Mouse (Mus musculus) C2C12 (cell line): ENCODE results near the gene Apc2.

Source experiments
- CEBPB ChIP-seq: IDR thresholded peaks from one replicate; pipeline ENCODE4 v1.6.1; 2011; ENCODE audit warnings: low read depth, mild to moderate bottlenecking, control low read depth, moderate library complexity
- CTCF ChIP-seq: IDR thresholded peaks from one replicate; pipeline ENCODE4 v1.5.1; 2011; ENCODE audit not compliant: control insufficient read depth, insufficient read depth, insufficient read length
- USF1 ChIP-seq: IDR thresholded peaks from one replicate; pipeline ENCODE4 v1.6.1; 2011; ENCODE audit warnings: low read depth, mild to moderate bottlenecking, control low read depth, moderate library complexity

DNA sequence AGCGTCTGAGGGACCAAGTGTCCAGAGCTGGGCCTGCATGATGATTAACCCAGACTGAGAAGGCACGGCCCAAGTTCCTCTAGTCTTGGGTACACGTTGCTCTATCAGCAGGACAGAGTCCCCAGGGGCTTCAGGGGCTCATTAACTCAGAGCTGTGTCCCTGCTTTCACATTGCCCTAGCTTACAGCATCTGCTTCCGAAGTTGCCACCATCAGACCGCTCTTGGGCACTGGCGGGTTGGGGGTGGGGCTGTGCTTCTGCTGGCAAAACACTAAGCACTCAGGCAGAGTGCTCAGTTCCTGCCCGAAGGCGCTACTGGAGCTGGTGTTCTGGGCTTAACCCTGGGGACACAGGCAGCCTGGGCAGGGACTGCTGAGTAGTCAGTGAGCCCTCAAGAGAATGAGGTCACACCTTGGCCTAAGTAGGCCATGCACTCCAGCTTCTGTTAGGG lies 13.8 kb upstream of the Apc2 start:
- TF ChIP-seq CTCF (no peak), CEBPB (no peak), USF1 (no peak)
